Mouse (Mus musculus) adrenal gland, postnatal 14 days (tissue): Measurements from ENCODE around the gene Gnao1. TPM values are rescaled to one million over a fixed set of nuclear protein-coding genes. Genes with fewer than 3 reads are reported as not detected.
A peak's percentile ranks its signal among the peaks of the same experiment; 100 is the strongest.

Experiments used
- DNase-seq: peaks from one replicate; pipeline ENCODE4 v3.0.0; 2021; ENCODE audit warnings: mixed read lengths
- long read RNA-seq, 2 experiments: library from polyadenylated mRNA; stranded (forward); transcript quantifications; one replicate each; pipeline ENCODE4 v2.0.0; 2021
- total RNA-seq: library from RNA; stranded (reverse); gene quantifications from 2 replicates; pipeline ENCODE4 v1.2.3, GENCODE M21; 2021

The Gnao1 gene
- total RNA-seq, result 39.3 and 44.6 TPM in 2 replicates
- long read RNA-seq, experiment 1, partial matches to known transcripts, result 0 of 4 reads
- long read RNA-seq, experiment 1, other reads (novel, unspliced or antisense), result 1 of 4 reads
- long read RNA-seq, experiment 2, partial matches to known transcripts, result 0 of 3 reads
- long read RNA-seq, experiment 2, other reads (novel, unspliced or antisense), result 1 of 3 reads

GRCm38 (mm10) chr8:93809686-93810027 lies at the start of gene Gnao1:
Gene Gnao1, plus strand, starts transcription at chr8:93809966.
- peak; percentile 53 for DNase-seq

DNA sequence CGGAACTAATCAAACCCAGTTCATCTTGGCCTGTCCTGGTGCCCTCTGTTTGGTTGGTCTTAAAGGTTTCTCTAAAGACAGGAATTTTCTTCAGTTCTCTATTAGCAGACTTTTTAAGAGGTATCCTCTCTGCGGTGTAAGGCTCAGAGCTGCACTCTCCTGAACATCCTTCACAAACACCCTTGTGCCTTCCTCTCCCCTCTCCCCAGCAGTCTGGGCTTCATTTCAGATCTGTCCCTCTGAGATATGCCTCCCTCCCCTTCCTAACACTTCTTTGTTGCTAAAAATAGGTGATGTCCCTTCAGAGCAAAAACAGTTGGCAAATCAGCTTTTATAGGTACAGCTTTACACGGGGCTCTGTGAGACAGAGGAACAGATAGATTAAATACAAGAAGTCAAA lies 32.2 kb upstream of the Gnao1 start:
- no peak for DNase-seq

DNA sequence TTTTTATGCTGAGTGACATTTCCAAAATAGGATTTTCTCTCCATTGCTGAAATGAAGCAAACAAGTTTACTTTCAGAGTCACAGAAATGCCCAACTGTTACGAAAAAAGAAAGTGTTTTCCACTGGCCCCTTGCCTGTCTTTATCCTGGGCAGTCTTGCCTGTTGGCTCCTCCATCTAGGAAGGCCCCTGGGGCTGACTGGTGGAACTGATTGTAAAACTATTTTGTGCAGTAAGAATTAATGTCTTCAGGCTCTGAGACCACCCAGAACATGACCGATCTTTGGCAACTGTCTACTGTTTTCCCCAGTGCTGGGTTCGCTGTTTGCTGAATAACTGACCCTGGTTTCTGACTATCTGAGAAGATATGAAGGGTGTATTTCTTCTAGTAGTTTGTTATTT lies 540 bp upstream of the Gnao1 start:
- peak; percentile 35 for DNase-seq

- peak; percentile 92 for DNase-seq
These were observed 477 bp downstream of the Gnao1 start for GRCm38 (mm10) chr8:93810028-93810858.

DNA sequence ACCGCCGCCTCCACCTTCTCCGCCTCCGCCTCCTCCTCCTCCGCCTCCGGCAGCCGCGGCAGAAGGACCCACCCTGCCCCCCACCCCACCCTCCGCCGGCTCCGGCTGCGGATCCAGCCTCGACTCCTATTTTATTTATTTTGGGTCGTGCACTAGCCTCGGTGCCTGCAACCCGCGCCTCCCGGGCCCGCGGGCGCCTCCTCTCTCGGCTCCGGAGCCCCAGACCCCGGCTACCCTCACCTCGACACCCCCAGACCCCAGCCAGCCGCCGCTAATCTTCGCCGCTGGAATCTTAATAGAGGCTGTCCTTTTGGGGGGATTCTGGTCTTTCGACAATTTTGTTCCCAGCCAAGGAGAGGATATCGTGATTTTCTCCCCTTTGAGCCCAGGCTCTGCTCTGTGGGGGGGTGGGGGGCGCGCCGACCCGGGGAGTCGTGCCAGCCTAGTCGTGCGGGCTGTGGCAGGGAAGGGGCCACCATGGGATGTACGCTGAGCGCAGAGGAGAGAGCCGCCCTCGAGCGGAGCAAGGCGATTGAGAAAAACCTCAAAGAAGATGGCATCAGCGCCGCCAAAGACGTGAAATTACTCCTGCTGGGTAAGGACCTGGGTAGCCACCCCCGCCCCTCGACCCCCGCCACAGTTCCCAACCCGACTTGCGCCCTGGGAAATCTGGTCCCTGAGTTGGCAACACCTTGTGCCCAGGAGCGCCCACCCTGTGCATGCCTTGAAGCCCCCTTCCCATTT lies 1.3 kb downstream of the Gnao1 start:
- peak; percentile 11 for DNase-seq

DNA sequence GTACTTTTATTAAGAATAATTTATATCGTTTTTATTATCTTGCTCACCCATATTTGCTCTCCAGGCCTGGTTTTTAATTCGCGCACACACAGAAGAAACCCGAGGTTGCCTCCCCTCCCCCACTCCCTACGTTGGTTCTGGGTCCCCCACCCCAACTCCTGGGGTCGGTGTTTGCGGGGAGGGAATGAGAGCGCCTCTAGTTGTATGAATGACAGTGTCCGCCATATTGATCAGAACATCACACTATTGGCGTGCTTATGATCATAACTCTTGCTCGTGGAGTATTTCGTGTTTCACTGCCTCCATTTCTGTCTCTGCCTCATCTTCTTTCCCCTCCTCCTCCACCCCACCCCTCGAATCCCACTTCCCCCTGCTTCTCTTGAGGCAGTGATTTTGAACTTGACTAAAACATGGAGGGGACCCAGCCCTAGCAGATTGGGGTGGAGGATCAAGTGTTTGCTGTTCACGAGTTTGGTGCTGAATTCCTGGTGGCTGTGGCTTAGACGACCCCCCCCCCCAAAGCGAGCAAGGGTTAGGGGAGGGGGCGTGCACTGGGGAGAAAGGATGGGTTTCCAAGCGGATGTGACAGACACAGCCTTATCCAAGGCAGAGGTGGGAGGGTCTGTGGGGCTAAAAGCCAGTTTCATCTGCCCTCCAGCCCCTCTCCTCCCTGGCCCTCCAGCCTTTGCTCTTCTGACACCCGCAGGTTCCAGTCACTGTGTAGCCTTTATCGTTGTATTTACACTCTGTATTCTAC lies 2.1 kb downstream of the Gnao1 start:
- no peak for DNase-seq

GRCm38 (mm10) chr8:93812566-93813404 lies 3.0 kb downstream of the Gnao1 start:
- DNase-seq, result no peak

GRCm38 (mm10) chr8:93813405-93813761 lies 3.6 kb downstream of the Gnao1 start:
- DNase-seq, result peak; percentile 95

DNA sequence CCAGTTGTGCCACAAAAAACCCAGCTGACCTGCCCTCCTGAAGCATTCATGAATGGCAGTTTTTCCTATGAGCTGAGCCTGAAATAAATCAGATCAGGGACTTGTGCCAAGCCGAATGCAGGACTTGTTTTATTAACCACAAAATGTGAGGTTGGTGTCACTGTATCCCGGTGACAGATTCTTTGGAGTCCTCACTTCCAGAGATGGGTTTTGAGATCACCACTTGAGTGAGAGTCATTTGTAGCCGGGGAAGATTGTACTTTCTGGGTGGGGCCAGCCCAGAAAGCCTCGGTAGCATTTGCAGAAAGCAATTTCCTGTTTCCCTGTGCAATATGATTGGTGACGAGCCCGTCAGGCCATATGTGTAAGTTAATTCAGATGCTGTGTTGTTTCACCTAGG lies 4.5 kb downstream of the Gnao1 start:
- DNase-seq, result no peak

- DNase-seq, result no peak
These were observed 6.5 kb downstream of the Gnao1 start for GRCm38 (mm10) chr8:93816226-93816625.

- no peak for DNase-seq
These were observed 7.6 kb downstream of the Gnao1 start for GRCm38 (mm10) chr8:93817366-93817765.

- no peak for DNase-seq
These were observed 10.2 kb downstream of the Gnao1 start for GRCm38 (mm10) chr8:93819929-93820328.

GRCm38 (mm10) chr8:93821327-93821726 lies 11.6 kb downstream of the Gnao1 start:
- no peak for DNase-seq

GRCm38 (mm10) chr8:93825317-93825716 lies 15.6 kb downstream of the Gnao1 start:
- DNase-seq, result no peak

- no peak for DNase-seq
These were observed 20.9 kb downstream of the Gnao1 start for GRCm38 (mm10) chr8:93830626-93831025.

GRCm38 (mm10) chr8:93835771-93836170 lies 26.0 kb downstream of the Gnao1 start:
- DNase-seq, result no peak

DNA sequence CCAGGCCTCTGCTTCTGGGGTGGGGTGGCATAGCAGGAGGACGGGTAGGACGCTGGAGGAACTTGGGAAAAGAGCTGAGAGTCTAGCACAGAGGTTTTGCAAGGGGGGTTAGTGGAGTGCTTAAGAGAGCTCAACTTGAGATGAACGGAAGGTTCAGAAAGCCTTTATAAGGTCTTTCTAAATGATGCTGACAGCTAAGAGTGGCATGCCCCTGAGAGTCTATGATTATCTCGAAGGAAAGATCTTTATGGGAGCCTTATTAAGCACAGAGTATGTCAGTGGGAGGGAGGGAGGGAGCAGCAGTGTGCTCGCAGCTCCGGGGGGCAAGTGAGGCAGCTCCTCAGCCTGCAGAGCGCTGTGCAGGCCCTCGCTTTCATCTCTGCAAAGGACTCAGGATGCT lies 29.3 kb downstream of the Gnao1 start:
- no peak for DNase-seq

GRCm38 (mm10) chr8:93840486-93840885 lies 30.7 kb downstream of the Gnao1 start:
- DNase-seq, result no peak

DNA sequence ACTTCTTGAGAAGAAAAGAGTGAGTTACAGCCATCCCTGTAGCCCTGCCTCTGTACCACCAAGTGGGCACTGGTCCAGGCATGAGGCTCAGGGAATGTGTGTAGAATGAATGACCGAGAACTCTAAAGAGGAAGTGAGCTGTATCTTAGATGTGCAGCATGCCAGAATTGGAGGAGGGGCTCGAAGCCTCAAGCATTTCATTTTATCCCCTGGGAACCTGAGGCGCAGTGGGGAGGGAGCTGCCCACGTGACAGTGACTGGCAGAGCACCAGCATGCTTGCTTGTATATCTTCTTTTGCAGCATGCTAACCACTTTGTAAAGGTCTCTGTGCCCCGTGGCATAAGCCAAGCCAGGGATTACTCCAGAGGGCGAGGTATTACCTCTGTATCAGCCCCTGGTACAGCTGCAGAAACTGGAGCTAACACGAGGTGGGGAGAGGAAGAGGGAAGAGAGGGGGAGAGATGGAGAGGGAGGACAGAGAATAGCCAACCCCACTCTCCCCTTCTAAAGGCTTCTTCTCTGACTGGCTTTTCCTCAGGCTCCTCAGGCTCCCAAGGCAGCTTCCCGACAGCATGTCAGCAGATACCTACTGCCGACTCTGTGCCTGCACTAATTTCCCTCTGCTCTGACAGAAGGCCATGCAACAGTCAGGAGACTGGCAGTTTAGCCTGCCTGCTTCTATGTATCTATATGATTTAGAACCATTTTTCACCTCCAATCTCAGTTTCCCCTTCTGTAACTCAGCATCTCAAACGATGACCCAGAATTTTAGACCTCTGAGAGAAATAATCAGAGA lies 31.4 kb downstream of the Gnao1 start:
- peak; percentile 66 for DNase-seq

DNA sequence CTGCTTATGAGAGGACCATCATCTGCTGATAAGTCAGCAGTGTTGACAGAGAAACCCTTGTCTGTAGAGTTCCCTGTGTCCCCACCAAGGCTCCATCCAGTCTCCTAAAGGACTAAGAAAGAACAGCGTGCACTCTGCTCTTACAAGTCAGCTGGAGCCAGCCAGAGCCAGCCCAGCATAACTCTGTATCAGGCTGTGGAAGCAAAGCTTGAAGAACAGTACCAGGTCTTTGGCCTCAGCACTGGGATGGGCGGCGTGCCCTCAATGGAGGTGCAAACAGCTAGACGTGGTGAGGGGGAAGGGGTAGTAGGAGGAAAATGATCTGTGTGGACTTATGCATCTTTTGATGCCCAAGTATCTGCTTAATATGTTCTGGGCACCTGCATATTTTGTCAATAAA lies 32.8 kb downstream of the Gnao1 start:
- no peak for DNase-seq
